Mouse (Mus musculus): ENCODE results near the gene Jph3. TPM values are rescaled to one million over a fixed set of nuclear protein-coding genes. Genes with fewer than 3 reads are reported as not detected.

Gene Jph3
- polyA plus RNA-seq, 1 experiment, result not detected

- Histone ChIP-seq H3K36me3 (ENCODE audit: control insufficient read depth) (no peaks in the 10 kb centered on the region), H3K4me3 (replicated peaks) (no peak overlapping the region), H3K4me1 (ENCODE audit: control insufficient read depth) (no peaks in the 10 kb centered on the region), H3K27me3 (ENCODE audit: control insufficient read depth) (no peaks in the 10 kb centered on the region; the same call in none of the 2 replicates), H3K9me3 (ENCODE audit: control insufficient read depth, low read length) (no peaks in the 10 kb centered on the region)
- TF ChIP-seq GATA1 (IDR thresholded peaks at IDR 0.05; ENCODE audit: low read length), result no peak
- no peak for TF ChIP-seq TAL1 (IDR thresholded peaks at IDR 0.05; ENCODE audit: low read length)
Measured at GRCm38 (mm10) chr8:121721072-121721471, 8.4 kb upstream of the Jph3 start.

- TF ChIP-seq TAL1 (IDR thresholded peaks at IDR 0.05; ENCODE audit: low read length), result no peak
- H3K4me1 ChIP-seq (ENCODE audit: control insufficient read depth), result no peaks in the 10 kb centered on the region
- peaks cover 12% of the 10 kb centered on the region for H3K27me3 ChIP-seq (ENCODE audit: control insufficient read depth)
- H3K9me3 ChIP-seq (ENCODE audit: control insufficient read depth, low read length), result peaks cover 3% of the 10 kb centered on the region; the same call in 1 of the 2 replicates
- no peak overlapping the region for H3K4me3 ChIP-seq (replicated peaks)
- H3K36me3 ChIP-seq (ENCODE audit: control insufficient read depth), result no peaks in the 10 kb centered on the region
Measured at GRCm38 (mm10) chr8:121723846-121724245, 5.6 kb upstream of the Jph3 start.

GRCm38 (mm10) chr8:121727164-121727563, 2.3 kb upstream of the Jph3 start:
- no peaks in the 10 kb centered on the region for H3K4me1 ChIP-seq (ENCODE audit: control insufficient read depth)
- peaks cover 45% of the 10 kb centered on the region for H3K27me3 ChIP-seq (ENCODE audit: control insufficient read depth)
- no peak overlapping the region for H3K4me3 ChIP-seq (replicated peaks)
- H3K9me3 ChIP-seq (ENCODE audit: control insufficient read depth, low read length), result peaks cover 3% of the 10 kb centered on the region; the same call in 1 of the 2 replicates
- TF ChIP-seq GATA1 (IDR thresholded peaks at IDR 0.05; ENCODE audit: low read length), result no peak
- no peak for TF ChIP-seq TAL1 (IDR thresholded peaks at IDR 0.05; ENCODE audit: low read length)
- H3K36me3 ChIP-seq (ENCODE audit: control insufficient read depth), result no peaks in the 10 kb centered on the region

- no peak for TF ChIP-seq GATA1 (IDR thresholded peaks at IDR 0.05; ENCODE audit: low read length)
- TF ChIP-seq TAL1 (IDR thresholded peaks at IDR 0.05; ENCODE audit: low read length), result no peak
- Histone ChIP-seq H3K36me3 (ENCODE audit: control insufficient read depth) (no peaks in the 10 kb centered on the region), H3K4me1 (ENCODE audit: control insufficient read depth) (no peaks in the 10 kb centered on the region), H3K27me3 (ENCODE audit: control insufficient read depth) (peaks cover 64% of the 10 kb centered on the region), H3K9me3 (ENCODE audit: control insufficient read depth, low read length) (peaks cover 3% of the 10 kb centered on the region; the same call in 1 of the 2 replicates), H3K4me3 (replicated peaks) (no peak overlapping the region)
Measured at GRCm38 (mm10) chr8:121729754-121730153, 331 bp downstream of the Jph3 start.

GRCm38 (mm10) chr8:121730170-121730569, 747 bp downstream of the Jph3 start:
- Histone ChIP-seq H3K4me3 (replicated peaks) (no peak overlapping the region), H3K27me3 (ENCODE audit: control insufficient read depth) (peaks cover 64% of the 10 kb centered on the region), H3K4me1 (ENCODE audit: control insufficient read depth) (no peaks in the 10 kb centered on the region), H3K36me3 (ENCODE audit: control insufficient read depth) (no peaks in the 10 kb centered on the region), H3K9me3 (ENCODE audit: control insufficient read depth, low read length) (peaks cover 3% of the 10 kb centered on the region; the same call in 1 of the 2 replicates)
- TF ChIP-seq GATA1 (IDR thresholded peaks at IDR 0.05; ENCODE audit: low read length) (no peak), TAL1 (IDR thresholded peaks at IDR 0.05; ENCODE audit: low read length) (no peak)

GRCm38 (mm10) chr8:121730646-121731045, 1.2 kb downstream of the Jph3 start:
- Histone ChIP-seq H3K27me3 (ENCODE audit: control insufficient read depth) (peaks cover 64% of the 10 kb centered on the region), H3K36me3 (ENCODE audit: control insufficient read depth) (no peaks in the 10 kb centered on the region), H3K4me1 (ENCODE audit: control insufficient read depth) (no peaks in the 10 kb centered on the region), H3K4me3 (replicated peaks) (no peak overlapping the region), H3K9me3 (ENCODE audit: control insufficient read depth, low read length) (peaks cover 3% of the 10 kb centered on the region; the same call in 1 of the 2 replicates)
- no peak for TF ChIP-seq TAL1 (IDR thresholded peaks at IDR 0.05; ENCODE audit: low read length)
- TF ChIP-seq GATA1 (IDR thresholded peaks at IDR 0.05; ENCODE audit: low read length), result no peak

GRCm38 (mm10) chr8:121731060-121731459, 1.6 kb downstream of the Jph3 start:
- Histone ChIP-seq H3K27me3 (ENCODE audit: control insufficient read depth) (peaks cover 64% of the 10 kb centered on the region), H3K4me3 (replicated peaks) (no peak overlapping the region), H3K9me3 (ENCODE audit: control insufficient read depth, low read length) (peaks cover 3% of the 10 kb centered on the region; the same call in 1 of the 2 replicates)

GRCm38 (mm10) chr8:121731471-121732333, 2.3 kb downstream of the Jph3 start:
- no peaks in the 10 kb centered on the region for H3K36me3 ChIP-seq (ENCODE audit: control insufficient read depth)
- H3K4me3 ChIP-seq (replicated peaks), result no peak overlapping the region
- peaks cover 64% of the 10 kb centered on the region for H3K27me3 ChIP-seq (ENCODE audit: control insufficient read depth)
- H3K4me1 ChIP-seq (ENCODE audit: control insufficient read depth), result no peaks in the 10 kb centered on the region
- peaks cover 3% of the 10 kb centered on the region; the same call in 1 of the 2 replicates for H3K9me3 ChIP-seq (ENCODE audit: control insufficient read depth, low read length)
- TF ChIP-seq GATA1 (IDR thresholded peaks at IDR 0.05; ENCODE audit: low read length), result no peak
- TF ChIP-seq TAL1 (IDR thresholded peaks at IDR 0.05; ENCODE audit: low read length), result no peak

More at GRCm38 (mm10) chr8:121731060-121731459, 1.6 kb downstream of the Jph3 start:
- Histone ChIP-seq H3K36me3 (ENCODE audit: control insufficient read depth) (no peaks in the 10 kb centered on the region), H3K4me1 (ENCODE audit: control insufficient read depth) (no peaks in the 10 kb centered on the region)
- TF ChIP-seq GATA1 (IDR thresholded peaks at IDR 0.05; ENCODE audit: low read length), result no peak
- TF ChIP-seq TAL1 (IDR thresholded peaks at IDR 0.05; ENCODE audit: low read length), result no peak

- Histone ChIP-seq H3K9me3 (ENCODE audit: control insufficient read depth, low read length) (peaks cover 1% of the 10 kb centered on the region; the same call in 1 of the 2 replicates), H3K36me3 (ENCODE audit: control insufficient read depth) (no peaks in the 10 kb centered on the region), H3K4me3 (replicated peaks) (no peak overlapping the region), H3K27me3 (ENCODE audit: control insufficient read depth) (peaks cover 64% of the 10 kb centered on the region), H3K4me1 (ENCODE audit: control insufficient read depth) (no peaks in the 10 kb centered on the region)
- no peak for TF ChIP-seq TAL1 (IDR thresholded peaks at IDR 0.05; ENCODE audit: low read length)
Measured at GRCm38 (mm10) chr8:121732334-121732665, 2.9 kb downstream of the Jph3 start.

Measured in erythroblast, embryonic 14.5 days (primary cell).